Mouse (Mus musculus): ENCODE results near the gene Gng13. TPM values are rescaled to one million over a fixed set of nuclear protein-coding genes. Genes with fewer than 3 reads are reported as not detected.

Gng13 gene
- polyA plus RNA-seq, 1 experiment: not detected

DNA sequence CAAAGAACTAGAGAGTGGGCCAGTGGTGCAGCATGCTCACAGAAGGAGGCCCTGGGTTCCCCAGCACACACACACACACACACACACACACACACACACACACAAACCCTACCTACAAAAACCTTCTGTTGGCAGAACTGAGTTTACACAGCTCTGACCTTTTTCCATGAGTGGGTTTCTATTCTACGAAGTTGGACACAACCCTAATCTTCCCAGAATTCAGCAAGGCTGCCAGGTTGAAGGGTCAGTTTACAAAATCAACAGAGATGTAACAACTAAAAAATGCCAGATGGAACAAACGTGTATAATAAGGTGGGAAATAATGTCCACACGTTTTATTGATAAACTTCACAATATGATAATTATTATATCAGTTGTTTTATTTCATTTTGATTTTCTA, 40.7 kb downstream of the Gng13 start:
- WGBS: 45% methylated on average over 3 of the region's 3 CpGs
- Histone ChIP-seq H3K4me1 (ENCODE audit: control insufficient read depth, insufficient read depth, low read length) (no peaks in the 10 kb centered on the region), H3K4me3 (ENCODE audit: insufficient read depth, low read depth, low read length) (no peak overlapping the region), H3K36me3 (ENCODE audit: control insufficient read depth, insufficient read depth, low read length) (no peaks in the 10 kb centered on the region), H3K27me3 (replicated peaks; ENCODE audit: control insufficient read depth, insufficient read depth, low read length) (no peaks in the 10 kb centered on the region), H3K27ac (ENCODE audit: insufficient read depth, low read depth, low read length) (no peak overlapping the region)
- DNase-seq: no peak
- TF ChIP-seq POLR2A (IDR thresholded peaks at IDR 0.05; ENCODE audit: low read depth, low read length) (no peak), CTCF (conservative IDR thresholded peaks at IDR 0.05; ENCODE audit: insufficient read depth, insufficient read length, low read depth, low read length) (no peak)

GRCm38 (mm10) chr17:25760148-25760547, 43.2 kb downstream of the Gng13 start:
- H3K27ac ChIP-seq (ENCODE audit: insufficient read depth, low read depth, low read length): no peak overlapping the region
- no peak for DNase-seq
- no peaks in the 10 kb centered on the region for H3K4me1 ChIP-seq (ENCODE audit: control insufficient read depth, insufficient read depth, low read length)
- TF ChIP-seq POLR2A (IDR thresholded peaks at IDR 0.05; ENCODE audit: low read depth, low read length) (no peak), CTCF (conservative IDR thresholded peaks at IDR 0.05; ENCODE audit: insufficient read depth, insufficient read length, low read depth, low read length) (no peak)
- H3K4me3 ChIP-seq (ENCODE audit: insufficient read depth, low read depth, low read length): no peak overlapping the region
- H3K36me3 ChIP-seq (ENCODE audit: control insufficient read depth, insufficient read depth, low read length): no peaks in the 10 kb centered on the region
- no peaks in the 10 kb centered on the region for H3K27me3 ChIP-seq (replicated peaks; ENCODE audit: control insufficient read depth, insufficient read depth, low read length)
- 68% methylated on average over 8 of the region's 8 CpGs for WGBS

DNA sequence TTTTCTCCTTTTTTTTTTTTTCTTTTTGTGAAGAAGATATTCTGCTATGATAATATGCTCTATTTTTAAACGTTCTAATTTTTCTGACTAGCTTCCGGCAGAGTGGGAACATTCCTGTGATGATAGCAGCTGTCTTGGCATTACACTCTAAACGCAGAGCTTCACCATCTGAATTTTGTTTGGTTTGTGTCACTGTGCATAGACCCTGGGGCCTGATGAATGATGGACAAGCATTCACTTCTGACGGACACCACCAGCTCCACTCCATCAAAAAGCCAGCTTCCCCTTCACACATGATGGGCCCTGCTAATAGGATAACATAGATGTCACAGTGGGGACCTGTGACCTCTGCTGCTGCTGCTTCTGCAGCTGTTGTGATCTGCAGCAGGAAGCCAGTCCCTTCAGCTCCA, 44.6 kb downstream of the Gng13 start:
- Histone ChIP-seq H3K4me1 (ENCODE audit: control insufficient read depth, insufficient read depth, low read length) (no peaks in the 10 kb centered on the region), H3K27me3 (replicated peaks; ENCODE audit: control insufficient read depth, insufficient read depth, low read length) (no peaks in the 10 kb centered on the region), H3K27ac (ENCODE audit: insufficient read depth, low read depth, low read length) (no peak overlapping the region), H3K4me3 (ENCODE audit: insufficient read depth, low read depth, low read length) (no peak overlapping the region), H3K36me3 (ENCODE audit: control insufficient read depth, insufficient read depth, low read length) (no peaks in the 10 kb centered on the region)
- TF ChIP-seq POLR2A (IDR thresholded peaks at IDR 0.05; ENCODE audit: low read depth, low read length) (no peak), CTCF (conservative IDR thresholded peaks at IDR 0.05; ENCODE audit: insufficient read depth, insufficient read length, low read depth, low read length) (no peak)
- no peak for DNase-seq
- WGBS: 56% methylated on average over 4 of the region's 4 CpGs

GRCm38 (mm10) chr17:25762591-25762990, 45.6 kb downstream of the Gng13 start:
- WGBS: 43% methylated on average over 3 of the region's 3 CpGs

DNA sequence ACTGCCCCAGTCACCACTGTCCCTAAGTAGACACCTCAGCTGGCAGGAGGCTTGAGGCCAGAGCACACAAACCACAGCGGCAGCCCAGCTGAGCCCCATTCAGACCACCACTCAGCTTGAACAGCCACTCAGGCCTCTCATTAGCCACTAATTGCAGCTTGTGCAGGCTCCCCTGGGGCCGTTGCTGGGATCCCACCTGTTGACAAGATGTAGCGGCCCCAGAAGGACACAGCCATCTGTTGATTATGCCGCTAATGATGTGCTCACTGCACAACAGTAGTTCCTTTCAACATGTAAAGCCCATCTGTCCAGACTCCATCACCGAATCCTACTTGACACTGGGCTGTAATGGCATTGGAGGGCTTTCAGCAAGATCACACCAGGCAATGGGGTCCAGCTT, 48.9 kb downstream of the Gng13 start:
- H3K4me1 ChIP-seq (ENCODE audit: control insufficient read depth, insufficient read depth, low read length): no peaks in the 10 kb centered on the region
- no peak for DNase-seq
- WGBS: 62% methylated on average over 5 of the region's 5 CpGs
- H3K27ac ChIP-seq (ENCODE audit: insufficient read depth, low read depth, low read length): no peak overlapping the region
- H3K27me3 ChIP-seq (replicated peaks; ENCODE audit: control insufficient read depth, insufficient read depth, low read length): no peaks in the 10 kb centered on the region
- no peak for TF ChIP-seq POLR2A (IDR thresholded peaks at IDR 0.05; ENCODE audit: low read depth, low read length)
- no peak for TF ChIP-seq CTCF (conservative IDR thresholded peaks at IDR 0.05; ENCODE audit: insufficient read depth, insufficient read length, low read depth, low read length)
- no peaks in the 10 kb centered on the region for H3K36me3 ChIP-seq (ENCODE audit: control insufficient read depth, insufficient read depth, low read length)
- H3K4me3 ChIP-seq (ENCODE audit: insufficient read depth, low read depth, low read length): no peak overlapping the region

More at GRCm38 (mm10) chr17:25762591-25762990, 45.6 kb downstream of the Gng13 start:
- no peak overlapping the region for H3K27ac ChIP-seq (ENCODE audit: insufficient read depth, low read depth, low read length)
- no peak for DNase-seq
- H3K4me3 ChIP-seq (ENCODE audit: insufficient read depth, low read depth, low read length): no peak overlapping the region
- H3K36me3 ChIP-seq (ENCODE audit: control insufficient read depth, insufficient read depth, low read length): no peaks in the 10 kb centered on the region
- no peaks in the 10 kb centered on the region for H3K4me1 ChIP-seq (ENCODE audit: control insufficient read depth, insufficient read depth, low read length)
- TF ChIP-seq POLR2A (IDR thresholded peaks at IDR 0.05; ENCODE audit: low read depth, low read length) (no peak), CTCF (conservative IDR thresholded peaks at IDR 0.05; ENCODE audit: insufficient read depth, insufficient read length, low read depth, low read length) (no peak)
- no peaks in the 10 kb centered on the region for H3K27me3 ChIP-seq (replicated peaks; ENCODE audit: control insufficient read depth, insufficient read depth, low read length)

Other genes with a start within 250 kb of the Gng13 start
- not detected in 2 replicates for gene Sstr5, start 219.9 kb upstream of the Gng13 start, polyA plus RNA-seq (2012; rRNA removed)
- gene Sox8, start 146.5 kb upstream of the Gng13 start, polyA plus RNA-seq (2012; rRNA removed): 0.70 and 0.76 TPM in 2 replicates
- 31.6 and 35.4 TPM in 2 replicates for gene Lmf1, start 138.1 kb upstream of the Gng13 start, polyA plus RNA-seq (2012; rRNA removed)
- 0.75 and 1.5 TPM in 2 replicates for gene Chtf18, start 10.2 kb downstream of the Gng13 start, polyA plus RNA-seq (2012; rRNA removed)
- 20.7 and 26.4 TPM in 2 replicates for gene Rpusd1, start 10.5 kb downstream of the Gng13 start, polyA plus RNA-seq (2012; rRNA removed)
- gene Mslnl, start 18.9 kb downstream of the Gng13 start, polyA plus RNA-seq (2012; rRNA removed): 0.10 TPM in 1 of 2 replicates, not detected in the other
- 3.3 and 3.9 TPM in 2 replicates for gene Msln, start 37.2 kb downstream of the Gng13 start, polyA plus RNA-seq (2012; rRNA removed)
- 47.5 and 50.5 TPM in 2 replicates for gene Narfl, start 56.6 kb downstream of the Gng13 start, polyA plus RNA-seq (2012; rRNA removed)
- 58.9 and 62.8 TPM in 2 replicates for gene Haghl, start 68.5 kb downstream of the Gng13 start, polyA plus RNA-seq (2012; rRNA removed)
- 0.06 and 0.12 TPM in 2 replicates for gene Ccdc78, start 69.4 kb downstream of the Gng13 start, polyA plus RNA-seq (2012; rRNA removed)
- gene Fam173a, start 75.7 kb downstream of the Gng13 start, polyA plus RNA-seq (2012; rRNA removed): 152 and 158 TPM in 2 replicates
- gene AC134908.4, start 78.5 kb downstream of the Gng13 start, polyA plus RNA-seq (2012; rRNA removed): 0.64 TPM in 1 of 2 replicates, not detected in the other
- 50.1 and 61.3 TPM in 2 replicates for gene Metrn, start 80.0 kb downstream of the Gng13 start, polyA plus RNA-seq (2012; rRNA removed)
- gene Fbxl16, start 91.9 kb downstream of the Gng13 start, polyA plus RNA-seq (2012; rRNA removed): 3.6 TPM in 2 replicates
- gene Wdr24, start 106.5 kb downstream of the Gng13 start, polyA plus RNA-seq (2012; rRNA removed): 34.9 and 42.1 TPM in 2 replicates
- 132 and 139 TPM in 2 replicates for gene Jmjd8, start 111.7 kb downstream of the Gng13 start, polyA plus RNA-seq (2012; rRNA removed)
- 140 and 144 TPM in 2 replicates for gene Stub1, start 116.2 kb downstream of the Gng13 start, polyA plus RNA-seq (2012; rRNA removed)
- 9.2 and 13.9 TPM in 2 replicates for gene Rhbdl1, start 120.1 kb downstream of the Gng13 start, polyA plus RNA-seq (2012; rRNA removed)
- 26.3 and 50.3 TPM in 2 replicates for gene Gm20683, start 124.6 kb downstream of the Gng13 start, polyA plus RNA-seq (2012; rRNA removed)
- 133 and 147 TPM in 2 replicates for gene Rhot2, start 127.7 kb downstream of the Gng13 start, polyA plus RNA-seq (2012; rRNA removed)
- gene Wdr90, start 144.3 kb downstream of the Gng13 start, polyA plus RNA-seq (2012; rRNA removed): 23.8 and 25.5 TPM in 2 replicates
- gene Mcrip2, start 151.6 kb downstream of the Gng13 start, polyA plus RNA-seq (2012; rRNA removed): 258 and 286 TPM in 2 replicates
- 509 and 656 TPM in 2 replicates for gene Mettl26, start 157.9 kb downstream of the Gng13 start, polyA plus RNA-seq (2012; rRNA removed)
- gene Wfikkn1, start 163.7 kb downstream of the Gng13 start, polyA plus RNA-seq (2012; rRNA removed): 0.31 and 0.42 TPM in 2 replicates
- gene Rab40c, start 202.6 kb downstream of the Gng13 start, polyA plus RNA-seq (2012; rRNA removed): 31.3 and 34.8 TPM in 2 replicates
- gene Pigq, start 227.8 kb downstream of the Gng13 start, polyA plus RNA-seq (2012; rRNA removed): 236 and 270 TPM in 2 replicates
- 16.0 and 21.0 TPM in 2 replicates for gene Nhlrc4, start 227.8 kb downstream of the Gng13 start, polyA plus RNA-seq (2012; rRNA removed)
- 7.2 and 8.3 TPM in 2 replicates for gene A930017K11Rik, start 235.4 kb downstream of the Gng13 start, polyA plus RNA-seq (2012; rRNA removed)

All from kidney, adult 2 months (tissue).